Comparison of ENCODE assay signal across 8 mouse cellular contexts in genomic region chr4:139622373-139623282, GRCm38 (mm10). TPM values are rescaled to one million over a fixed set of nuclear protein-coding genes. Genes with fewer than 3 reads are reported as not detected.
DNase-seq lines count a peak whose midpoint lies in the region; ATAC-seq lines count a peak whose summit lies in the region.

Gene Aldh4a1, plus strand, starts transcription at chr4:139622866.

- peak within 1 kb of the TSS; percentile 79 for H3K27ac ChIP-seq in intestine, embryonic 14.5 days (ENCODE audit: low read depth)

- intact Hi-C loops in left cerebral cortex, postnatal 14 days (cut with DNase I): no loop called here

- peaks cover 3% of the 10 kb centered on the region; the same call in 1 of the 2 replicates for H3K36me3 ChIP-seq in intestine, embryonic 14.5 days (ENCODE audit: control insufficient read depth, insufficient read depth, low read length)

- no peaks in the 10 kb centered on the region for H3K9me3 ChIP-seq in intestine, embryonic 14.5 days (ENCODE audit: control insufficient read depth, low read length)

- H3K27me3 ChIP-seq in intestine, embryonic 14.5 days (replicated peaks; ENCODE audit: control insufficient read depth, insufficient read depth, low read length): no peaks in the 10 kb centered on the region

- peak within 1 kb of the TSS; percentile 91 for H3K4me2 ChIP-seq in intestine, embryonic 14.5 days (ENCODE audit: low read length)

- peak; percentile 100 for ATAC-seq in intestine, embryonic 14.5 days (replicated peaks; ENCODE audit: low FRiP score, low TSS enrichment, low read depth)

- peak; percentile 80 to 81 for DNase-seq in adrenal gland, adult 18-20 months (ENCODE audit: low spot score in 2 of 2)
- peak; percentile 95 for DNase-seq in embryo, embryonic 11 days
- DNase-seq in gastrocnemius, postnatal 25 days: peak; percentile 93
- peak; percentile 99 for DNase-seq in intestine, embryonic 14.5 days (ENCODE audit: low spot score)
- peak; percentile 92 to 97 for DNase-seq in left cerebral cortex, postnatal 14 days (ENCODE audit: low spot score in 2 of 2)
- peak; percentile 96 for DNase-seq in mesoderm, embryonic 11.5 days (ENCODE audit: low read depth, low spot score)
- DNase-seq in right cerebral cortex, postnatal 36 days (ENCODE audit: low spot score in 2 of 2): peak; percentile 90 to 95
- DNase-seq in yolk sac, embryonic 10.5 days (ENCODE audit: low spot score): peak; percentile 97

- H3K9ac ChIP-seq in intestine, embryonic 14.5 days (ENCODE audit: low read length): peak within 1 kb of the TSS; percentile 66

- peaks cover 19% of the 10 kb centered on the region for H3K4me1 ChIP-seq in intestine, embryonic 14.5 days (replicated peaks; ENCODE audit: control insufficient read depth, insufficient read depth, low read length)

- WGBS in intestine, embryonic 14.5 days: under 1% methylated on average over 35 of the region's 38 CpGs

- peak within 1 kb of the TSS; percentile 75 for H3K4me3 ChIP-seq in intestine, embryonic 14.5 days (ENCODE audit: low read depth, low read length)

RNA-seq across cellular contexts. Expression of gene Aldh4a1, which starts in this region (rescaled TPM):
- 100 to 1,000 TPM in 1 of 2 experiments, 10 to 100 TPM in 1; 65.2 to 141 TPM for total RNA-seq in adrenal gland, adult 18-20 months (2021)
- 10 to 100 TPM; 62.2 to 72.0 TPM for total RNA-seq in gastrocnemius, postnatal 25 days (2021)
- polyA plus RNA-seq in intestine, embryonic 14.5 days (2014; fragmentation: Nextera tagmentation; extraction: Ambion mirVana): 10.1 and 11.0 TPM in 2 replicates
- 10 to 100 TPM; 17.4 to 18.1 TPM for total RNA-seq in left cerebral cortex, postnatal 14 days (2021)

Comparison
In these comparisons a context has a peak if more than half of its experiments do, and no peak if none do; other contexts are left out.
1. Peak in every context shown above with its lines: DNase-seq, ATAC-seq, H3K4me3 ChIP-seq and H3K27ac ChIP-seq.